Mouse (Mus musculus): ENCODE data around the gene Prkacb. TPM values are rescaled to one million over a fixed set of nuclear protein-coding genes. Genes with fewer than 3 reads are reported as not detected.
A peak's percentile ranks its signal among the peaks of the same experiment; 100 is the strongest.
"Not testable (repeated sequence)": the region's sequence is repeated elsewhere in the genome, so short reads cannot be mapped to it uniquely, and the experiment has no call there.

The Prkacb gene
- polyA plus RNA-seq, 1 experiment from 2014 or later: 92.2 TPM

- 7% methylated on average over 17 of the region's 17 CpGs for WGBS
- Histone ChIP-seq H3K36me3 (replicated peaks) (no peaks in the 10 kb centered on the region), H3K4me1 (peaks cover 21% of the 10 kb centered on the region), H3K27ac (peak overlapping the region; percentile 81), H3K4me3 (replicated peaks) (peak overlapping the region; percentile 33), H3K9me3 (no peaks in the 10 kb centered on the region), H3K9ac (peak overlapping the region; percentile 47; the same call in 1 of the 2 replicates), H3K4me2 (peak overlapping the region; percentile 53), H3K27me3 (no peaks in the 10 kb centered on the region)
- ATAC-seq (ENCODE audit: low FRiP score): peak; percentile 76
Measured at GRCm38 (mm10) chr3:146769940-146770659, 42.7 kb downstream of the Prkacb start.

GRCm38 (mm10) chr3:146769569-146769939 is 43.2 kb downstream of the Prkacb start:
- H3K9me3 ChIP-seq: no peaks in the 10 kb centered on the region
- no peaks in the 10 kb centered on the region for H3K36me3 ChIP-seq (replicated peaks)
- peak overlapping the region; percentile 33 for H3K4me3 ChIP-seq (replicated peaks)
- WGBS: 7% methylated on average over 2 of the region's 2 CpGs
- peaks cover 21% of the 10 kb centered on the region for H3K4me1 ChIP-seq
- H3K27me3 ChIP-seq: no peaks in the 10 kb centered on the region
- peak overlapping the region; percentile 47; the same call in 1 of the 2 replicates for H3K9ac ChIP-seq
- ATAC-seq (ENCODE audit: low FRiP score): peak; percentile 67; the same call in 1 of the 2 replicates
- H3K4me2 ChIP-seq: peak overlapping the region; percentile 53
- peak overlapping the region; percentile 81 for H3K27ac ChIP-seq

- no peak overlapping the region for H3K27ac ChIP-seq
- H3K9me3 ChIP-seq: no peaks in the 10 kb centered on the region
- H3K4me3 ChIP-seq (replicated peaks): peak overlapping the region; percentile 8; the same call in 1 of the 2 replicates
- peaks cover 21% of the 10 kb centered on the region for H3K4me1 ChIP-seq
- WGBS: 52% methylated on average over 3 of the region's 3 CpGs
- H3K4me2 ChIP-seq: peak overlapping the region; percentile 31
- no peaks in the 10 kb centered on the region for H3K36me3 ChIP-seq (replicated peaks)
- ATAC-seq (ENCODE audit: low FRiP score): peak; percentile 72
- no peak overlapping the region for H3K9ac ChIP-seq
- no peaks in the 10 kb centered on the region for H3K27me3 ChIP-seq
Measured at GRCm38 (mm10) chr3:146768921-146769320, 43.9 kb downstream of the Prkacb start.

- Histone ChIP-seq H3K9ac (no peak overlapping the region), H3K4me3 (replicated peaks) (no peak overlapping the region), H3K27ac (no peak overlapping the region), H3K4me2 (peak overlapping the region; percentile 31), H3K36me3 (replicated peaks) (no peaks in the 10 kb centered on the region), H3K27me3 (no peaks in the 10 kb centered on the region), H3K9me3 (no peaks in the 10 kb centered on the region), H3K4me1 (peaks cover 21% of the 10 kb centered on the region)
- WGBS: 91% methylated on average over 5 of the region's 5 CpGs
- no peak for ATAC-seq (ENCODE audit: low FRiP score)
Measured at GRCm38 (mm10) chr3:146768360-146768759, 44.4 kb downstream of the Prkacb start.

- Histone ChIP-seq H3K9me3 (no peaks in the 10 kb centered on the region), H3K4me3 (replicated peaks) (no peak overlapping the region), H3K4me2 (no peak overlapping the region), H3K4me1 (peaks cover 21% of the 10 kb centered on the region), H3K27ac (no peak overlapping the region), H3K36me3 (replicated peaks) (no peaks in the 10 kb centered on the region), H3K9ac (no peak overlapping the region), H3K27me3 (no peaks in the 10 kb centered on the region)
- ATAC-seq (ENCODE audit: low FRiP score): no peak
- 83% methylated on average over 8 of the region's 8 CpGs for WGBS
Measured at GRCm38 (mm10) chr3:146766701-146767181, 46.0 kb downstream of the Prkacb start.

GRCm38 (mm10) chr3:146766071-146766605 is 46.7 kb downstream of the Prkacb start:
- H3K4me2 ChIP-seq: no peak overlapping the region
- no peaks in the 10 kb centered on the region for H3K27me3 ChIP-seq
- no peaks in the 10 kb centered on the region for H3K9me3 ChIP-seq
- no peak overlapping the region for H3K27ac ChIP-seq
- no peak for ATAC-seq (ENCODE audit: low FRiP score)
- no peak overlapping the region for H3K9ac ChIP-seq
- no peaks in the 10 kb centered on the region for H3K36me3 ChIP-seq (replicated peaks)
- WGBS: 89% methylated on average over 4 of the region's 4 CpGs
- H3K4me3 ChIP-seq (replicated peaks): no peak overlapping the region
- H3K4me1 ChIP-seq: peaks cover 21% of the 10 kb centered on the region

GRCm38 (mm10) chr3:146764871-146765529 is 47.8 kb downstream of the Prkacb start:
- H3K9me3 ChIP-seq: no peaks in the 10 kb centered on the region
- H3K27ac ChIP-seq: no peak overlapping the region
- H3K9ac ChIP-seq: no peak overlapping the region
- H3K27me3 ChIP-seq: no peaks in the 10 kb centered on the region
- H3K4me3 ChIP-seq (replicated peaks): no peak overlapping the region
- H3K36me3 ChIP-seq (replicated peaks): no peaks in the 10 kb centered on the region
- ATAC-seq (ENCODE audit: low FRiP score): no peak
- 87% methylated on average over 3 of the region's 3 CpGs for WGBS
- H3K4me1 ChIP-seq: peaks cover 13% of the 10 kb centered on the region
- no peak overlapping the region for H3K4me2 ChIP-seq

- H3K27me3 ChIP-seq; H3K4me2 ChIP-seq; H3K4me1 ChIP-seq; H3K27ac ChIP-seq; H3K36me3 ChIP-seq (replicated peaks); H3K9ac ChIP-seq; ATAC-seq (ENCODE audit: low FRiP score); H3K9me3 ChIP-seq; H3K4me3 ChIP-seq (replicated peaks): not testable (repeated sequence)
- WGBS: 93% methylated on average over 2 of the region's 2 CpGs
Measured at GRCm38 (mm10) chr3:146763054-146763453, 49.7 kb downstream of the Prkacb start.

GRCm38 (mm10) chr3:146761276-146761675 is 51.5 kb downstream of the Prkacb start:
- ATAC-seq (ENCODE audit: low FRiP score): no peak
- H3K9me3 ChIP-seq: no peaks in the 10 kb centered on the region
- H3K27ac ChIP-seq: no peak overlapping the region
- H3K27me3 ChIP-seq: no peaks in the 10 kb centered on the region
- 95% methylated on average over 9 of the region's 9 CpGs for WGBS
- H3K4me3 ChIP-seq (replicated peaks): no peak overlapping the region
- H3K4me1 ChIP-seq: no peaks in the 10 kb centered on the region; the same call in 1 of the 2 replicates
- H3K9ac ChIP-seq: no peak overlapping the region
- H3K36me3 ChIP-seq (replicated peaks): no peaks in the 10 kb centered on the region
- H3K4me2 ChIP-seq: no peak overlapping the region

GRCm38 (mm10) chr3:146757970-146758960 is 54.5 kb downstream of the Prkacb start:
- no peaks in the 10 kb centered on the region; the same call in 1 of the 2 replicates for H3K4me1 ChIP-seq
- 86% methylated on average over 6 of the region's 6 CpGs for WGBS
- ATAC-seq (ENCODE audit: low FRiP score): no peak
- H3K27ac ChIP-seq: no peak overlapping the region
- H3K27me3 ChIP-seq: no peaks in the 10 kb centered on the region
- H3K36me3 ChIP-seq (replicated peaks): peaks cover 9% of the 10 kb centered on the region; the same call in 1 of the 2 replicates
- no peak overlapping the region for H3K4me3 ChIP-seq (replicated peaks)
- H3K9me3 ChIP-seq: no peaks in the 10 kb centered on the region
- no peak overlapping the region for H3K4me2 ChIP-seq
- no peak overlapping the region for H3K9ac ChIP-seq

GRCm38 (mm10) chr3:146754270-146754669 is 58.5 kb downstream of the Prkacb start:
- 100% methylated on average over 2 of the region's 2 CpGs for WGBS
- H3K27me3 ChIP-seq: no peaks in the 10 kb centered on the region
- ATAC-seq (ENCODE audit: low FRiP score): no peak
- no peak overlapping the region for H3K4me3 ChIP-seq (replicated peaks)
- H3K27ac ChIP-seq: no peak overlapping the region
- no peak overlapping the region for H3K4me2 ChIP-seq
- H3K9ac ChIP-seq: no peak overlapping the region
- peaks cover 28% of the 10 kb centered on the region for H3K36me3 ChIP-seq (replicated peaks)
- no peaks in the 10 kb centered on the region; the same call in 1 of the 2 replicates for H3K4me1 ChIP-seq
- no peaks in the 10 kb centered on the region for H3K9me3 ChIP-seq

Data from forebrain, embryonic 12.5 days (tissue).